ENCODE assay signal across 30 mouse cellular contexts in genomic region chr5:83410221-83410620, GRCm38 (mm10). TPM values are rescaled to one million over a fixed set of nuclear protein-coding genes. Genes with fewer than 3 reads are reported as not detected.
DNase-seq lines count a peak whose midpoint lies in the region; ATAC-seq and TF ChIP-seq lines count a peak whose summit lies in the region.
"Had no signal": no experiment of that assay in that cellular context is flagged by ENCODE, and none has a peak within 500 bp of the region (broad histone marks: within the 10 kb centered on the region; RNA-seq: fewer than 3 reads in every experiment).

No protein-coding gene starts in this region.

- no peak for TF ChIP-seq POLR2A in kidney, adult 2 months (IDR thresholded peaks at IDR 0.05; ENCODE audit: low read depth, low read length)

- H3K27me3 ChIP-seq in hindbrain, postnatal 0 days (ENCODE audit: insufficient read depth, low read length), result no peaks in the 10 kb centered on the region
- H3K27me3 ChIP-seq in hindbrain, embryonic 10.5 days (ENCODE audit: insufficient read depth, poor library complexity, severe bottlenecking), result no peaks in the 10 kb centered on the region
- no peaks in the 10 kb centered on the region for H3K27me3 ChIP-seq in midbrain, postnatal 0 days (ENCODE audit: insufficient read depth, low read length)
- no peaks in the 10 kb centered on the region for H3K27me3 ChIP-seq in midbrain, embryonic 13.5 days
- H3K27me3 ChIP-seq in kidney, adult 2 months (replicated peaks; ENCODE audit: control insufficient read depth, insufficient read depth, low read length), result no peaks in the 10 kb centered on the region
- H3K27me3 ChIP-seq: CH12.LX; embryonic facial prominence, embryonic 13.5 days; forebrain, embryonic 13.5 days; heart, embryonic 13.5 days; hindbrain, embryonic 12.5 days; hindbrain, embryonic 15.5 days had no signal

- H3K9me3 ChIP-seq in hindbrain, postnatal 0 days (ENCODE audit: low read length), result no peaks in the 10 kb centered on the region
- no peaks in the 10 kb centered on the region for H3K9me3 ChIP-seq in hindbrain, embryonic 10.5 days
- no peaks in the 10 kb centered on the region for H3K9me3 ChIP-seq in midbrain, postnatal 0 days (ENCODE audit: low read length)
- no peaks in the 10 kb centered on the region for H3K9me3 ChIP-seq in midbrain, embryonic 13.5 days
- H3K9me3 ChIP-seq: embryonic facial prominence, embryonic 13.5 days; forebrain, embryonic 10.5 days; forebrain, embryonic 13.5 days; G1E; heart, embryonic 10.5 days; heart, embryonic 13.5 days; hindbrain, embryonic 12.5 days; hindbrain, embryonic 15.5 days had no signal

- H3K4me2 ChIP-seq in hindbrain, postnatal 0 days (ENCODE audit: low read depth, low read length), result no peak overlapping the region
- no peak overlapping the region for H3K4me2 ChIP-seq in midbrain, postnatal 0 days (ENCODE audit: low read depth, low read length, poor library complexity, severe bottlenecking)
- no peak overlapping the region for H3K4me2 ChIP-seq in midbrain, embryonic 13.5 days (replicated peaks)
- H3K4me2 ChIP-seq: embryonic facial prominence, embryonic 13.5 days; forebrain, embryonic 13.5 days; heart, embryonic 13.5 days; hindbrain, embryonic 12.5 days; hindbrain, embryonic 15.5 days had no signal

- peak; percentile 6 for DNase-seq in hindbrain, postnatal 0 days (ENCODE audit: low spot score)
- no peak for DNase-seq in hindbrain, embryonic 10.5 days (ENCODE audit: low spot score)
- peak; percentile 3 for DNase-seq in midbrain, postnatal 0 days (ENCODE audit: low spot score)
- DNase-seq in retina, postnatal 1 day, result peak; percentile 63
- DNase-seq in kidney, adult 2 months, result no peak
- no peak for DNase-seq in layer of hippocampus, adult 18-20 months (ENCODE audit: low spot score in 2 of 2)
- DNase-seq: adrenal gland, adult 2 months; adrenal gland, postnatal 14 days; B cell, adult 2 months; cerebellum, adult 18-20 months; cerebellum, adult 9-10 months; cerebellum, postnatal 25 days; gastrocnemius, postnatal 10 days; gastrocnemius, postnatal 36 days; heart, adult 2 months; heart, postnatal 14 days; heart, postnatal 4 days had no signal

- no peak for TF ChIP-seq CTCF in hindbrain, postnatal 0 days (IDR thresholded peaks at IDR 0.05; ENCODE audit: low read depth)
- no peak for TF ChIP-seq CTCF in midbrain, postnatal 0 days (IDR thresholded peaks at IDR 0.05)
- TF ChIP-seq CTCF in kidney, adult 2 months (conservative IDR thresholded peaks at IDR 0.05; ENCODE audit: insufficient read depth, insufficient read length, low read depth, low read length), result no peak

- ATAC-seq in hindbrain, postnatal 0 days, result no peak
- ATAC-seq in midbrain, postnatal 0 days (ENCODE audit: low FRiP score), result no peak
- ATAC-seq in midbrain, embryonic 13.5 days, result no peak
- ATAC-seq: forebrain, embryonic 13.5 days; forebrain, embryonic 16.5 days had no signal

- H3K9ac ChIP-seq in hindbrain, postnatal 0 days (replicated peaks; ENCODE audit: low read length), result no peak overlapping the region
- H3K9ac ChIP-seq in midbrain, postnatal 0 days (replicated peaks; ENCODE audit: low read length, poor library complexity, severe bottlenecking), result no peak overlapping the region
- H3K9ac ChIP-seq in midbrain, embryonic 13.5 days (replicated peaks), result no peak overlapping the region
- H3K9ac ChIP-seq: embryonic facial prominence, embryonic 13.5 days; forebrain, embryonic 13.5 days; heart, embryonic 13.5 days; hindbrain, embryonic 12.5 days; hindbrain, embryonic 15.5 days had no signal

- 73% methylated on average over 2 of the region's 2 CpGs for WGBS in hindbrain, postnatal 0 days
- 93% methylated on average over 2 of the region's 2 CpGs for WGBS in hindbrain, embryonic 10.5 days
- WGBS in midbrain, postnatal 0 days, result 59% methylated on average over 2 of the region's 2 CpGs
- 83% methylated on average over 2 of the region's 2 CpGs for WGBS in midbrain, embryonic 13.5 days
- WGBS in kidney, adult 2 months, result 81% methylated on average over 2 of the region's 2 CpGs

- H3K4me3 ChIP-seq in hindbrain, postnatal 0 days (ENCODE audit: low read length), result no peak overlapping the region
- no peak overlapping the region for H3K4me3 ChIP-seq in hindbrain, embryonic 10.5 days
- H3K4me3 ChIP-seq in midbrain, postnatal 0 days (ENCODE audit: low read depth, low read length), result no peak overlapping the region
- no peak overlapping the region for H3K4me3 ChIP-seq in midbrain, embryonic 13.5 days (replicated peaks)
- H3K4me3 ChIP-seq in kidney, adult 2 months (ENCODE audit: insufficient read depth, low read depth, low read length), result no peak overlapping the region
- H3K4me3 ChIP-seq: embryonic facial prominence, embryonic 13.5 days; forebrain, embryonic 10.5 days; forebrain, embryonic 13.5 days; heart, adult 2 months; heart, embryonic 10.5 days; heart, embryonic 13.5 days; hindbrain, embryonic 12.5 days; hindbrain, embryonic 15.5 days had no signal

- no peaks in the 10 kb centered on the region for H3K36me3 ChIP-seq in hindbrain, postnatal 0 days (ENCODE audit: insufficient read depth, low read length)
- H3K36me3 ChIP-seq in hindbrain, embryonic 10.5 days, result no peaks in the 10 kb centered on the region
- H3K36me3 ChIP-seq in midbrain, postnatal 0 days (ENCODE audit: insufficient read depth, low read length), result no peaks in the 10 kb centered on the region
- H3K36me3 ChIP-seq in midbrain, embryonic 13.5 days, result no peaks in the 10 kb centered on the region
- H3K36me3 ChIP-seq in kidney, adult 2 months (ENCODE audit: control insufficient read depth, insufficient read depth, low read length), result no peaks in the 10 kb centered on the region
- H3K36me3 ChIP-seq: embryonic facial prominence, embryonic 13.5 days; forebrain, embryonic 10.5 days; G1E; heart, embryonic 10.5 days; heart, embryonic 13.5 days; hindbrain, embryonic 12.5 days; hindbrain, embryonic 15.5 days had no signal

- no peak overlapping the region for H3K27ac ChIP-seq in hindbrain, postnatal 0 days
- H3K27ac ChIP-seq in hindbrain, embryonic 10.5 days, result no peak overlapping the region
- no peak overlapping the region for H3K27ac ChIP-seq in midbrain, postnatal 0 days (ENCODE audit: low read depth, low read length)
- no peak overlapping the region for H3K27ac ChIP-seq in midbrain, embryonic 13.5 days
- H3K27ac ChIP-seq in kidney, adult 2 months (ENCODE audit: insufficient read depth, low read depth, low read length), result no peak overlapping the region
- H3K27ac ChIP-seq: embryonic facial prominence, embryonic 13.5 days; forebrain, embryonic 10.5 days; forebrain, embryonic 13.5 days; heart, adult 2 months; heart, embryonic 10.5 days; heart, embryonic 13.5 days; hindbrain, embryonic 12.5 days; hindbrain, embryonic 15.5 days had no signal

- no peaks in the 10 kb centered on the region for H3K4me1 ChIP-seq in hindbrain, postnatal 0 days (ENCODE audit: insufficient read depth, low read length)
- H3K4me1 ChIP-seq in hindbrain, embryonic 10.5 days (replicated peaks), result no peaks in the 10 kb centered on the region
- no peaks in the 10 kb centered on the region for H3K4me1 ChIP-seq in midbrain, postnatal 0 days (ENCODE audit: insufficient read depth, low read length)
- no peaks in the 10 kb centered on the region for H3K4me1 ChIP-seq in midbrain, embryonic 13.5 days (replicated peaks)
- H3K4me1 ChIP-seq in kidney, adult 2 months (ENCODE audit: control insufficient read depth, insufficient read depth, low read length), result no peaks in the 10 kb centered on the region
- H3K4me1 ChIP-seq: embryonic facial prominence, embryonic 13.5 days; forebrain, embryonic 10.5 days; forebrain, embryonic 13.5 days; heart, embryonic 10.5 days; heart, embryonic 13.5 days; hindbrain, embryonic 12.5 days; hindbrain, embryonic 15.5 days had no signal

RNA-seq across cellular contexts. Expression of gene Tecrl, which starts 55.2 kb away (rescaled TPM):
- 0.42 and 0.43 TPM in 2 replicates for total RNA-seq in hindbrain, postnatal 0 days (2014; rRNA removed)
- 0.33 and 0.38 TPM in 2 replicates for polyA plus RNA-seq in hindbrain, postnatal 0 days (2015; fragmentation: Nextera tagmentation; extraction: Ambion mirVana)
- 0.35 and 0.41 TPM in 2 replicates for polyA plus RNA-seq in hindbrain, embryonic 10.5 days (2016; fragmentation: Nextera tagmentation; extraction: Ambion mirVana)
- 0.19 and 0.22 TPM in 2 replicates for total RNA-seq in midbrain, postnatal 0 days (2014; rRNA removed)
- 0.09 and 0.57 TPM in 2 replicates for polyA plus RNA-seq in midbrain, postnatal 0 days (2015; fragmentation: Nextera tagmentation; extraction: Ambion mirVana)
- polyA plus RNA-seq in midbrain, embryonic 13.5 days (2015; fragmentation: Nextera tagmentation; extraction: Ambion mirVana), result 0.11 TPM in 1 of 2 replicates, not detected in the other
- 0.09 TPM in 1 of 2 replicates, not detected in the other for polyA plus RNA-seq in kidney, adult 2 months (2012; rRNA removed)
- under 1 TPM in 1 of 2 experiments, not detected in 1; 0.20 TPM for total RNA-seq in layer of hippocampus, adult 18-20 months (2021)
- total RNA-seq: adrenal gland, adult 2 months; adrenal gland, postnatal 14 days; CH12.LX; common myeloid progenitor, adult 5-6 weeks; G1E; granulocyte monocyte progenitor cell, adult 5-6 weeks had no signal
- polyA plus RNA-seq: adrenal gland, adult 2 months; forebrain, embryonic 13.5 days; forebrain, embryonic 16.5 days; G1E had no signal

Comparison
In these comparisons a context has a peak if more than half of its experiments do, and no peak if none do; other contexts are left out.
1. DNase-seq: peak in hindbrain, postnatal 0 days (single experiment), midbrain, postnatal 0 days (single experiment) and retina, postnatal 1 day (single experiment); none in hindbrain, embryonic 10.5 days (single experiment), kidney, adult 2 months (single experiment) and layer of hippocampus, adult 18-20 months (0 of 2).